Mouse (Mus musculus) forebrain, embryonic 11.5 days (tissue): ENCODE measurements around the gene Dnase1l2. TPM values are rescaled to one million over a fixed set of nuclear protein-coding genes. Genes with fewer than 3 reads are reported as not detected.

Experiments used
- ATAC-seq: fragments of 200-750 bp; cut with Nextera tagmentation; replicated peaks from 2 replicates; pipeline ENCODE4 v1.8.0; 2017; ENCODE audit warnings: moderate TSS enrichment; ENCODE audit not compliant: low FRiP score
- DNase-seq: peaks from one replicate; pipeline ENCODE4 v3.0.0-alpha.2; 2017; ENCODE audit warnings: low spot score
- H3K27ac ChIP-seq: fragments of 300-500 bp; sonication (generic); 2 replicates; pipeline ENCODE4 v1.5.1; 2014; ENCODE audit warnings: low read depth, low read length
- H3K27me3 ChIP-seq: fragments of 300-500 bp; sonication (generic); 2 replicates; pipeline ENCODE4 v1.6.1; 2014; ENCODE audit warnings: mild to moderate bottlenecking, low read length, mixed read lengths; ENCODE audit not compliant: control insufficient read depth, insufficient read depth
- H3K36me3 ChIP-seq: fragments of 300-500 bp; sonication (generic); 2 replicates; pipeline ENCODE4 v1.6.1; 2014; ENCODE audit warnings: mild to moderate bottlenecking, low read length, moderate library complexity, mixed read lengths; ENCODE audit not compliant: control insufficient read depth, insufficient read depth
- H3K4me1 ChIP-seq: fragments of 300-500 bp; sonication (generic); replicated peaks from 2 replicates; pipeline ENCODE4 v1.6.1; 2014; ENCODE audit warnings: low read length, mixed read lengths; ENCODE audit not compliant: control insufficient read depth, insufficient read depth
- H3K4me2 ChIP-seq: fragments of 300-500 bp; sonication (generic); 2 replicates; pipeline ENCODE4 v1.6.1; 2014; ENCODE audit warnings: low read depth, mild to moderate bottlenecking, low read length, moderate library complexity, mixed read lengths; ENCODE audit not compliant: severe bottlenecking
- H3K4me3 ChIP-seq: fragments of 300-500 bp; sonication (generic); 2 replicates; pipeline ENCODE4 v1.5.1; 2014; ENCODE audit warnings: low read depth, low read length
- H3K9ac ChIP-seq: fragments of 300-500 bp; sonication (generic); 2 replicates; pipeline ENCODE4 v1.6.1; 2014; ENCODE audit warnings: low read length
- H3K9me3 ChIP-seq: fragments of 300-500 bp; sonication (generic); 2 replicates; pipeline ENCODE4 v1.6.1; 2016; ENCODE audit warnings: low read length, mixed read lengths; ENCODE audit not compliant: control insufficient read depth
- WGBS: fragments of 180-500 bp; shearing (Covaris S2); extraction: QIAGEN DNeasy Blood & Tissue Kit; methylation state at CpG from one replicate; pipeline ENCODE4 v1.1.7; 2014; 5-methylcytosine and 5-hydroxymethylcytosine counted together
- polyA plus RNA-seq: library from polyadenylated mRNA; unstranded; fragments of >200 nt; fragmentation: Nextera tagmentation; extraction: Ambion mirVana; gene quantifications from 2 replicates; pipeline ENCODE4 v1.2.1, GENCODE M21; 2014

Dnase1l2 gene
- polyA plus RNA-seq, 1 experiment from 2014 or later = 3.3 TPM

- no peak overlapping the region for H3K4me2 ChIP-seq
- DNase-seq (no peak), ATAC-seq (no peak)
- 93% methylated on average over 6 of the region's 6 CpGs for WGBS
- H3K36me3 ChIP-seq = peaks cover 5% of the 10 kb centered on the region; the same call in 1 of the 2 replicates
- peaks cover 14% of the 10 kb centered on the region for H3K4me1 ChIP-seq
- H3K9ac ChIP-seq = no peak overlapping the region
- no peaks in the 10 kb centered on the region for H3K9me3 ChIP-seq
- H3K27ac ChIP-seq = no peak overlapping the region
- H3K27me3 ChIP-seq = no peaks in the 10 kb centered on the region
- H3K4me3 ChIP-seq = no peak overlapping the region
Measured at GRCm38 (mm10) chr17:24475586-24475985, 32.7 kb upstream of the Dnase1l2 start.

DNA sequence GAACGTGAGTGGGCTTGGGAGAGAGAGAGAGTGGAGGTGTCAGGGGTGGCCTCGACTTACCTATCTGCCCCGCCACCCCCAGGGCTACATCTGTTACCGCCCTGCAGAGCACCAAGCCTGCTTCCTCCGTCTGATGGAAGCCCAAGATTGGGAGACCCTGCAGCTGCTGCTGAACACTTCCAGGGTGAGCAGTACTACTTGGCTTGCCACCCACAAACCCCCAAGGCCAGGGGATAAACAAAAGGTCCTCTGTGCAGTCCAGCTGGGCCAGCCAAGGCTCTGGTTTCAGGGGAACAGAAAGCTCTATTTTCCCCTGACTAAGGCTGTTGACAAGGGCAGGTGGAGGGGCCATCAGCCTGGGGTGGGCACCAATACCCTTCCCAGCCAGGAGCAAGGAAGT is 31.7 kb upstream of the Dnase1l2 start:
- Histone ChIP-seq H3K4me2 (no peak overlapping the region), H3K27ac (no peak overlapping the region), H3K9ac (no peak overlapping the region), H3K9me3 (no peaks in the 10 kb centered on the region), H3K27me3 (no peaks in the 10 kb centered on the region), H3K36me3 (peaks cover 5% of the 10 kb centered on the region; the same call in 1 of the 2 replicates), H3K4me3 (no peak overlapping the region), H3K4me1 (peaks cover 14% of the 10 kb centered on the region)
- WGBS = 85% methylated on average over 5 of the region's 5 CpGs
- ATAC-seq = no peak
- no peak for DNase-seq

- peak within 1 kb of the TSS; percentile 90; the same call in 1 of the 2 replicates for H3K4me3 ChIP-seq
- peaks cover 14% of the 10 kb centered on the region for H3K4me1 ChIP-seq
- H3K9me3 ChIP-seq = no peaks in the 10 kb centered on the region
- DNase-seq (no peak), ATAC-seq (no peak)
- H3K27ac ChIP-seq = no peak within 1 kb of the TSS
- 72% methylated on average over 6 of the region's 6 CpGs for WGBS
- H3K36me3 ChIP-seq = peaks cover 5% of the 10 kb centered on the region; the same call in 1 of the 2 replicates
- no peak within 1 kb of the TSS for H3K9ac ChIP-seq
- no peaks in the 10 kb centered on the region for H3K27me3 ChIP-seq
- no peak within 1 kb of the TSS for H3K4me2 ChIP-seq
Measured at GRCm38 (mm10) chr17:24473612-24474275, 30.8 kb upstream of the Dnase1l2 start, which contains the start of gene Bricd5. Gene Bricd5 (plus strand): TSS chr17:24473884.

- H3K36me3 ChIP-seq = peaks cover 5% of the 10 kb centered on the region; the same call in 1 of the 2 replicates
- H3K4me1 ChIP-seq = peaks cover 9% of the 10 kb centered on the region; the same call in 1 of the 2 replicates
- ATAC-seq (no peak), DNase-seq (no peak)
- H3K4me2 ChIP-seq = peak overlapping the region; percentile 98; the same call in 1 of the 2 replicates
- peak overlapping the region; percentile 90; the same call in 1 of the 2 replicates for H3K4me3 ChIP-seq
- WGBS = 87% methylated on average over 4 of the region's 4 CpGs
- no peaks in the 10 kb centered on the region for H3K27me3 ChIP-seq
- no peak overlapping the region for H3K27ac ChIP-seq
- H3K9me3 ChIP-seq = no peaks in the 10 kb centered on the region
- H3K9ac ChIP-seq = no peak overlapping the region
Measured at GRCm38 (mm10) chr17:24472512-24472911, 29.6 kb upstream of the Dnase1l2 start.

DNA sequence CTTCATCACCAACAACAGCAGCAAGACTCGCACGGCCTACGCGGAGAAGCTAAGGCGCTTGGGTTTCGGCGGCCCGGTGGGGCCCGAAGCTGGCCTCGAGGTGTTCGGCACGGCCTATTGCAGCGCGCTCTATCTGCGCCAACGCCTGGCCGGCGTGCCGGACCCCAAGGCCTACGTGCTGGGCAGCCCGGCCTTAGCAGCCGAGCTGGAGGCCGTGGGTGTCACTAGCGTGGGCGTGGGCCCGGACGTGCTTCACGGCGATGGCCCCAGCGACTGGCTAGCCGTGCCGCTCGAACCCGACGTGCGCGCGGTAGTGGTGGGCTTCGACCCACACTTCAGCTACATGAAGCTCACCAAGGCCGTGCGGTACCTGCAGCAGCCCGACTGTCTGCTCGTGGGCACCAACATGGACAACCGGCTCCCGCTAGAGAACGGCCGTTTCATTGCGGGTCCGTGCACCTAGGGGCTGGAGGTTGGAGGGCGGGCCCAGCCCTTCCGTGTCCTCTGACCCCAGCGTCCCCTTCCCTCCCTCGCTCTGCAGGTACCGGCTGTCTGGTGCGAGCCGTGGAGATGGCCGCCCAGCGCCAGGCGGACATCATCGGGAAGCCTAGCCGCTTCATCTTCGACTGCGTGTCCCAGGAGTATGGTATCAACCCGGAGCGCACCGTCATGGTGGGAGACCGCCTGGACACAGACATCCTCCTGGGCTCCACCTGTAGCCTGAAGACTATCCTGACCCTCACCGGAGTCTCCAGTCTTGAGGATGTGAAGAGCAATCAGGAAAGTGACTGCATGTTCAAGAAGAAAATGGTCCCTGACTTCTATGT is 28.0 kb upstream of the Dnase1l2 start:
- no peaks in the 10 kb centered on the region; the same call in 1 of the 2 replicates for H3K36me3 ChIP-seq
- no peaks in the 10 kb centered on the region for H3K9me3 ChIP-seq
- H3K4me3 ChIP-seq = peak overlapping the region; percentile 90
- peak overlapping the region; percentile 98 for H3K4me2 ChIP-seq
- ATAC-seq = peak; percentile 36
- peak overlapping the region; percentile 85 for H3K9ac ChIP-seq
- WGBS = 2% methylated on average over 66 of the region's 68 CpGs
- peak overlapping the region; percentile 43 for H3K27ac ChIP-seq
- peaks cover 9% of the 10 kb centered on the region; the same call in 1 of the 2 replicates for H3K4me1 ChIP-seq
- H3K27me3 ChIP-seq = no peaks in the 10 kb centered on the region
- DNase-seq = peak; percentile 75

DNA sequence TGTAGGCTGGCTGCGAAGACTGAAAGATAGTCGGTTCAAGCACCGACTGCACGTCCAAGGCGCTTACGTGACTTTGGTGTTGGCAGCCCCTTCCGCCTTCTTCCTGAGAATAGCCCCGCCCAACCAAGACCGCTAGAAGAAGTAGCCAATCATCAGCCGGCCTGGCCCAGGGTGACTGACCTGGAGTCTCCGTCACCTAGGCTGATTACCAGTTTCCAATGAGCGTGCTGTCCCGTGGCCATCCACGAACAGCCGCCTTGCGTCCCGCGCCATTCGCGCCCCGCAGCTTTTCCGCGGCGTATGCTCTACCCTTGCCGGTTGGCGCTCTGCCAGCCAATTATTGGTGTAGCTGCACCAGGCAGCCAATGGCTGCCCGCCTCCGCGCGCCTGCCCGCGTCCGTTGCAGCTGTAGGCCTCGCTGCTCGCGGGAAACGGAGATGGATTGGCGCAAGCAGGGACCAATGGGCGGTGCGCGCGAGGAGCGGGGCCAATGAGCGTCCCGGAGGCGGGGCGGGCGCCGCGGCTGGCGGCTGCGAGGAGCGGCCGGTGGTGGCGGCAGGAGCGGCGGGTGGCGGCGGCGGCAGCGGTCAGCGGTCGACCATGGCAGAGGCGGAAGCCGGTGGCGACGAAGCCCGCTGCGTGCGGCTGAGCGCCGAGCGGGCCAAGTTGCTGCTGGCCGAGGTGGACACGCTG is 27.2 kb upstream of the Dnase1l2 start, which contains the start of the genes E4f1 and Pgp:
Gene E4f1, minus strand, starts transcription at position 404 of the 693 bp plus-strand sequence.
Gene Pgp, plus strand, starts transcription at position 483 of the 693 bp plus-strand sequence.
- no peaks in the 10 kb centered on the region for H3K27me3 ChIP-seq
- H3K4me1 ChIP-seq = peaks cover 9% of the 10 kb centered on the region; the same call in 1 of the 2 replicates
- peak within 1 kb of the TSS; percentile 98 for H3K4me2 ChIP-seq
- under 1% methylated on average over 60 of the region's 75 CpGs for WGBS
- peak within 1 kb of the TSS; percentile 85 for H3K9ac ChIP-seq
- H3K9me3 ChIP-seq = no peaks in the 10 kb centered on the region
- no peaks in the 10 kb centered on the region for H3K36me3 ChIP-seq
- ATAC-seq (peak; percentile 97), DNase-seq (peak; percentile 99)
- H3K27ac ChIP-seq = peak within 1 kb of the TSS; percentile 78
- H3K4me3 ChIP-seq = peak within 1 kb of the TSS; percentile 90

DNA sequence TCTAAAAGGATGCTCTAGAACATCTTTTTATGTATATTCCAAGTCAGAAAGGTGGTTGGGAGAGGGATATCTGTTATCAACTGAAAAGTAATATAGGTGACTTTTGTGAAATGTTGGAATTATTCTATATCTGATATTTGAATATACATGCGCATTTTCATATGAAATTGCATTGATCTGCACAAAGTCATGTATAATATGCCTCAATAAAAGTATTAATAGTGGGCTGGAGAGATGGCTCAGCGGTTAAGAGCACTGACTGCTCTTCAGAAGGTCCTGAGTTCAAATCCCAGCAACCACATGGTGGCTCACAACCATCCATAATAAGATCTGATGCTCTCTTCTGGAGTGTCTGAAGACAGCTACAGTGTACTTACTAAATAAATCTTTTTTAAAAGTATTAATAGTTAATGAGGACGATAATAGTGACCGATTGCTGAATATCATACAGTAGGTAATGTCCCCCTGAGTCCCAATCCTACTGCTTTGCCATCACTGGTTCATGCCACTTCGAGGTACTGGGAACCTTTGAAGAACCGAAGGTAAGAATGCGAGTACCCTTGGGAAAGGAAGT is 26.5 kb upstream of the Dnase1l2 start:
- H3K4me1 ChIP-seq = peaks cover 9% of the 10 kb centered on the region; the same call in 1 of the 2 replicates
- ATAC-seq (no peak), DNase-seq (no peak)
- WGBS = 17% methylated on average over 7 of the region's 7 CpGs
- peak overlapping the region; percentile 98 for H3K4me2 ChIP-seq
- H3K27me3 ChIP-seq = no peaks in the 10 kb centered on the region
- H3K9ac ChIP-seq = peak overlapping the region; percentile 85
- H3K27ac ChIP-seq = peak overlapping the region; percentile 78
- H3K9me3 ChIP-seq = no peaks in the 10 kb centered on the region
- H3K36me3 ChIP-seq = no peaks in the 10 kb centered on the region
- H3K4me3 ChIP-seq = peak overlapping the region; percentile 90
